Mouse (Mus musculus) brown adipose tissue, adult 24 weeks (tissue): ENCODE results near the gene Nudt16l1. TPM values are rescaled to one million over a fixed set of nuclear protein-coding genes. Genes with fewer than 3 reads are reported as not detected.

Source experiments
- H3K27ac ChIP-seq: fragments of 200-500 bp; replicated peaks from 2 replicates; pipeline ENCODE4 v1.5.1; 2012; ENCODE audit warnings: low read depth, mild to moderate bottlenecking, low read length
- H3K4me1 ChIP-seq: fragments of 200-500 bp; 2 replicates; pipeline ENCODE4 v1.6.1; 2012; ENCODE audit warnings: low read length, mixed read lengths; ENCODE audit not compliant: control insufficient read depth, insufficient read depth, insufficient read length
- H3K4me3 ChIP-seq: fragments of 200-500 bp; 2 replicates; pipeline ENCODE4 v1.5.1; 2012; ENCODE audit warnings: low read depth, mild to moderate bottlenecking, low read length, moderate library complexity; ENCODE audit not compliant: insufficient read depth
- polyA plus RNA-seq: library from polyadenylated mRNA; stranded (reverse); fragments of >200 nt; gene quantifications from 2 replicates; pipeline ENCODE4 v1.2.4, GENCODE M21; 2012; ENCODE audit not compliant: missing spikeins, insufficient read depth, insufficient read length

Gene Nudt16l1
- polyA plus RNA-seq: 34.4 and 43.4 TPM in 2 replicates

- Histone ChIP-seq H3K27ac (peak within 1 kb of the TSS; percentile 49), H3K4me3 (peak within 1 kb of the TSS; percentile 88), H3K4me1 (peaks cover 17% of the 10 kb centered on the region)
These were observed at the start of gene Nudt16l1 for GRCm38 (mm10) chr16:4938461-4938860. Gene Nudt16l1, plus strand, starts transcription at chr16:4938761.

GRCm38 (mm10) chr16:4890201-4890709 is 48.3 kb upstream of the Nudt16l1 start:
- Histone ChIP-seq H3K4me1 (peaks cover 22% of the 10 kb centered on the region), H3K27ac (no peak overlapping the region), H3K4me3 (no peak overlapping the region)

- Histone ChIP-seq H3K4me1 (peaks cover 37% of the 10 kb centered on the region), H3K27ac (no peak overlapping the region), H3K4me3 (no peak overlapping the region)
These were observed 46.4 kb upstream of the Nudt16l1 start for GRCm38 (mm10) chr16:4892171-4892570.

- H3K4me3 ChIP-seq: no peak overlapping the region
- H3K4me1 ChIP-seq: peaks cover 33% of the 10 kb centered on the region
- H3K27ac ChIP-seq: peak overlapping the region; percentile 90
These were observed 44.2 kb upstream of the Nudt16l1 start for GRCm38 (mm10) chr16:4894201-4894908.

- Histone ChIP-seq H3K4me3 (no peak overlapping the region), H3K4me1 (peaks cover 33% of the 10 kb centered on the region), H3K27ac (peak overlapping the region; percentile 18; the same call in 1 of the 2 replicates)
These were observed 42.1 kb upstream of the Nudt16l1 start for GRCm38 (mm10) chr16:4896249-4897027.

- H3K4me1 ChIP-seq: peaks cover 33% of the 10 kb centered on the region
- 0 out of 2 replicates have a peak overlapping the region, but pooled peaks have one; percentile 18 for H3K27ac ChIP-seq
- no peak overlapping the region for H3K4me3 ChIP-seq
These were observed 41.3 kb upstream of the Nudt16l1 start for GRCm38 (mm10) chr16:4897146-4897730.

- Histone ChIP-seq H3K27ac (no peak overlapping the region), H3K4me3 (no peak overlapping the region), H3K4me1 (peaks cover 35% of the 10 kb centered on the region)
These were observed 39.7 kb upstream of the Nudt16l1 start for GRCm38 (mm10) chr16:4898881-4899280.

GRCm38 (mm10) chr16:4899711-4900110 is 38.9 kb upstream of the Nudt16l1 start:
- no peak overlapping the region for H3K4me3 ChIP-seq
- peaks cover 28% of the 10 kb centered on the region for H3K4me1 ChIP-seq
- no peak overlapping the region for H3K27ac ChIP-seq

- Histone ChIP-seq H3K4me3 (no peak overlapping the region), H3K27ac (no peak overlapping the region), H3K4me1 (peaks cover 30% of the 10 kb centered on the region)
These were observed 37.4 kb upstream of the Nudt16l1 start for GRCm38 (mm10) chr16:4901167-4901566.

GRCm38 (mm10) chr16:4902390-4902789 is 36.2 kb upstream of the Nudt16l1 start:
- H3K4me3 ChIP-seq: no peak overlapping the region
- no peak overlapping the region for H3K27ac ChIP-seq
- peaks cover 26% of the 10 kb centered on the region for H3K4me1 ChIP-seq

GRCm38 (mm10) chr16:4903491-4904102 is 35.0 kb upstream of the Nudt16l1 start:
- peaks cover 23% of the 10 kb centered on the region for H3K4me1 ChIP-seq
- H3K4me3 ChIP-seq: no peak overlapping the region
- H3K27ac ChIP-seq: no peak overlapping the region

- Histone ChIP-seq H3K4me1 (peaks cover 23% of the 10 kb centered on the region), H3K4me3 (no peak overlapping the region), H3K27ac (no peak overlapping the region)
These were observed 33.7 kb upstream of the Nudt16l1 start for GRCm38 (mm10) chr16:4904878-4905277.

GRCm38 (mm10) chr16:4905591-4905990 is 33.0 kb upstream of the Nudt16l1 start:
- H3K27ac ChIP-seq: no peak overlapping the region; the same call in 1 of the 2 replicates
- H3K4me1 ChIP-seq: peaks cover 23% of the 10 kb centered on the region
- no peak overlapping the region for H3K4me3 ChIP-seq

- H3K4me3 ChIP-seq: no peak overlapping the region
- H3K27ac ChIP-seq: no peak overlapping the region
- H3K4me1 ChIP-seq: peaks cover 23% of the 10 kb centered on the region
These were observed 32.0 kb upstream of the Nudt16l1 start for GRCm38 (mm10) chr16:4906559-4906958.

GRCm38 (mm10) chr16:4907386-4907785 is 31.2 kb upstream of the Nudt16l1 start:
- Histone ChIP-seq H3K4me1 (peaks cover 24% of the 10 kb centered on the region), H3K4me3 (no peak overlapping the region), H3K27ac (no peak overlapping the region)
